Mouse (Mus musculus): ENCODE measurements around the gene Aqp7. TPM values are rescaled to one million over a fixed set of nuclear protein-coding genes. Genes with fewer than 3 reads are reported as not detected.

Aqp7 gene
- polyA plus RNA-seq, 1 experiment from 2014 or later = not detected

DNA sequence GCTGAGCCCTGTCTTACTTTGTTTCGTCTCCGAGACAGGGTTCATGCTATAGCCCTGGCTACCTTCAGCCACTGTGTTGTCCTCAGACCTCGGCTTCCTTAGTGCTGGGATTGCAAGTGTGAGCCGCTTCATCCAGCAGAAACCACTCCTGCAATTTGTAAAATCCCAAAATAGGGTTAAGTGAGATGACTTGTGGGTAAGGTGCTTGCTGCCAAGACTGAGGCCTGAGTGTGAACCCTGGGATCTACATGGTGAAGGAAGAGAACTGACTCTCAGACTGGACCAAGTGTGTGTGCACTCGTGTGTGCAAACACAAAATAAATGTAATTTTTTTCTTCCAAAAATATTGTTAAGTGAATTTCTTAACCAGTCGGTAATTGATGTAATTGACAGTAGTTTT lies 58.3 kb downstream of the Aqp7 start:
- Histone ChIP-seq H3K4me1 (no peaks in the 10 kb centered on the region), H3K4me3 (no peak overlapping the region), H3K4me2 (replicated peaks) (no peak overlapping the region), H3K27ac (no peak overlapping the region), H3K36me3 (peaks cover 83% of the 10 kb centered on the region), H3K9me3 (no peaks in the 10 kb centered on the region), H3K27me3 (no peaks in the 10 kb centered on the region), H3K9ac (no peak overlapping the region)
- 84% methylated on average over 6 of the region's 6 CpGs for WGBS
- no peak for ATAC-seq (ENCODE audit: insufficient number of reproducible peaks, insufficient read depth, low FRiP score, low TSS enrichment)

DNA sequence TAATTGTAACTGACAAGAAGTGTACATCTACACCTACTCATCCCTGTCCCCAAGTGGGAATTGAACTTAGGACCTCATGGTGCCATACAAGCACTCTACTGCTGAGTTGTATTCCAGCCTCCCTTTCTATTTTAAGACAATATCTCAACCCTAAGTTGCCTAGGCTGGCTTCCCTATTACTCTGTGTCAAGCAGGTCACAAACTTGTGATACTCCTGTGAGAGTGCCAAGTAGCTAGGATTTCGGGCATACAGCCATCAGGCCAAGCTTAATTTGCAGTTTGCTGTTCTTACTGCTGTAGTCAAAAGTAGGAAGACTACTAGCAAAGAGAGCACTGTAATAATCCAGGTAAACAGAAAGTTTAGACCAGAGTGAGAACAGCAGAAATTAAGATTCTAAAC lies 64.3 kb downstream of the Aqp7 start:
- Histone ChIP-seq H3K27me3 (no peaks in the 10 kb centered on the region), H3K27ac (no peak overlapping the region), H3K9me3 (no peaks in the 10 kb centered on the region), H3K9ac (no peak overlapping the region), H3K4me2 (replicated peaks) (no peak overlapping the region), H3K36me3 (peaks cover 63% of the 10 kb centered on the region), H3K4me3 (no peak overlapping the region), H3K4me1 (no peaks in the 10 kb centered on the region)
- 91% methylated on average over 1 of the region's 1 CpGs for WGBS
- ATAC-seq (ENCODE audit: insufficient number of reproducible peaks, insufficient read depth, low FRiP score, low TSS enrichment) = no peak

Small RNA genes lying within 50 kb of the gene (microRNA-seq; reads per million reads assigned to microRNA genes)
- 1.8 reads per million, percentile 3 among the genes with 10 or more reads in this experiment for gene Mir3094

Other genes starting within 250 kb of the Aqp7 start
- gene B4galt1, start 194.1 kb downstream of the Aqp7 start, polyA plus RNA-seq (2016; fragmentation: Nextera tagmentation; extraction: Ambion mirVana) = 34.4 and 37.9 TPM in 2 replicates
- gene Spink4, start 128.1 kb downstream of the Aqp7 start, polyA plus RNA-seq (2016; fragmentation: Nextera tagmentation; extraction: Ambion mirVana) = not detected in 2 replicates
- gene Bag1, start 99.8 kb downstream of the Aqp7 start, polyA plus RNA-seq (2016; fragmentation: Nextera tagmentation; extraction: Ambion mirVana) = 252 and 253 TPM in 2 replicates
- 105 and 110 TPM in 2 replicates for gene Chmp5, start 99.7 kb downstream of the Aqp7 start, polyA plus RNA-seq (2016; fragmentation: Nextera tagmentation; extraction: Ambion mirVana)
- gene Nfx1, start 77.2 kb downstream of the Aqp7 start, polyA plus RNA-seq (2016; fragmentation: Nextera tagmentation; extraction: Ambion mirVana) = 108 and 110 TPM in 2 replicates
- 2.1 and 2.7 TPM in 2 replicates for gene Aqp3, start 50.0 kb upstream of the Aqp7 start, polyA plus RNA-seq (2016; fragmentation: Nextera tagmentation; extraction: Ambion mirVana)
- 29.6 and 30.2 TPM in 2 replicates for gene Nol6, start 76.3 kb upstream of the Aqp7 start, polyA plus RNA-seq (2016; fragmentation: Nextera tagmentation; extraction: Ambion mirVana)
- 104 and 119 TPM in 2 replicates for gene Ube2r2, start 87.6 kb upstream of the Aqp7 start, polyA plus RNA-seq (2016; fragmentation: Nextera tagmentation; extraction: Ambion mirVana)
- gene Ubap2, start 227.0 kb upstream of the Aqp7 start, polyA plus RNA-seq (2016; fragmentation: Nextera tagmentation; extraction: Ambion mirVana) = 74.4 and 77.6 TPM in 2 replicates